Mouse (Mus musculus) myocyte (in vitro differentiated cells): ENCODE data around the gene Zkscan3.

Experiments
- E2F4 ChIP-seq: IDR thresholded peaks from one replicate; pipeline ENCODE4 v1.6.1; 2011; ENCODE audit warnings: mild to moderate bottlenecking, control low read depth, moderate library complexity; ENCODE audit not compliant: insufficient read depth
- MAX ChIP-seq: IDR thresholded peaks from one replicate; pipeline ENCODE4 v1.6.1; 2011; ENCODE audit warnings: low read depth, mild to moderate bottlenecking, control low read depth
- MYOD1 ChIP-seq, 3 experiments: IDR thresholded peaks; one replicate each; pipeline ENCODE4 v1.6.1; 2011; ENCODE audit warnings: control low read depth in 2 of 3, low read depth in 2 of 3, mild to moderate bottlenecking in 2 of 3, moderate library complexity in 1 of 3; ENCODE audit not compliant: insufficient read length in 2 of 3, control insufficient read depth in 1 of 3
- MYOG ChIP-seq, 3 experiments: IDR thresholded peaks; one replicate each; pipeline ENCODE4 v1.6.1; 2011; ENCODE audit warnings: control low read depth in 2 of 3, low read depth in 2 of 3, mild to moderate bottlenecking in 2 of 3; ENCODE audit not compliant: insufficient read length in 2 of 3, control insufficient read depth in 1 of 3, insufficient read depth in 1 of 3
- POLR2A ChIP-seq: IDR thresholded peaks from one replicate; pipeline ENCODE4 v1.6.1; 2011; ENCODE audit warnings: low read depth, mild to moderate bottlenecking, control low read depth, moderate library complexity; ENCODE audit not compliant: insufficient read length
- POLR2AphosphoS2 ChIP-seq: IDR thresholded peaks from one replicate; pipeline ENCODE4 v1.6.1; 2011; ENCODE audit warnings: low read depth, control low read depth; ENCODE audit not compliant: insufficient read length
- TCF3 ChIP-seq: IDR thresholded peaks from one replicate; pipeline ENCODE4 v1.6.1; 2011; ENCODE audit warnings: low read depth, control low read depth; ENCODE audit not compliant: insufficient read length
- USF1 ChIP-seq: IDR thresholded peaks from one replicate; pipeline ENCODE4 v1.6.1; 2011; ENCODE audit warnings: low read depth, mild to moderate bottlenecking, control low read depth, moderate library complexity

- no peak for TF ChIP-seq POLR2A
- TF ChIP-seq USF1, result no peak
- no peak for TF ChIP-seq E2F4
- no peak for TF ChIP-seq MAX
- TF ChIP-seq MYOG (IDR thresholded peaks at IDR 0.05; ENCODE audit: control insufficient read depth in 1 of 3, insufficient read depth in 1 of 3, insufficient read length in 2 of 3, low read depth in 2 of 3), result no peak
- no peak for TF ChIP-seq MYOD1 (IDR thresholded peaks at IDR 0.05; ENCODE audit: control insufficient read depth in 1 of 3, insufficient read length in 2 of 3, low read depth in 2 of 3)
- no peak for TF ChIP-seq TCF3
- no peak for TF ChIP-seq POLR2AphosphoS2
Observed at GRCm38 (mm10) chr13:21350593-21350992, 52.0 kb downstream of the Zkscan3 start.
